Mouse (Mus musculus): ENCODE results near the gene Map3k13. TPM values are rescaled to one million over a fixed set of nuclear protein-coding genes. Genes with fewer than 3 reads are reported as not detected.
"Not testable (repeated sequence)": the region's sequence is repeated elsewhere in the genome, so short reads cannot be mapped to it uniquely, and the experiment has no call there.

Map3k13 gene
- polyA plus RNA-seq, 1 experiment from 2014 or later = 0.59 TPM

DNA sequence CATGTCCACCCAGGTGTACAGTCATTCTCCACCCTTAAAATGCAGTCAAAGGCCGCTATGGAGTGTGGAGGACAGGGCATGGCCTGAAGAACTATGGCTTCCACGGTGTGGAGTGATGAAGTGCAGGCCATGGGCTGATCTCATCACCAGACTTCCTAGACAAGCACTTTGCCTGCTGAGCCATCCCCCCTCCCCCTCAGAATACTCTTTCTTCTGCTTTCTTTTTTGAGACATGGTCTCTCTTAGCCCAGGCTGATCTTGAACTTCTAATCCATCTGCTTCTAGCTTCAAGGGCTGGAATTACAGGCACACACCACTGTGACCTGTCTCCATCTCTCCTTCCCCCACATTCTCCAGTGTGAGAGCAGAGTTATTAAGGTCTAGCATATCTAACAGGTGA lies 93.5 kb downstream of the Map3k13 start:
- DNase-seq (ENCODE audit: low spot score) (no peak), ATAC-seq (replicated peaks; ENCODE audit: low FRiP score) (no peak)
- no peak overlapping the region for H3K9ac ChIP-seq (ENCODE audit: low read depth, low read length)
- H3K27me3 ChIP-seq (replicated peaks; ENCODE audit: control insufficient read depth, insufficient read depth, low read length) = no peaks in the 10 kb centered on the region
- H3K36me3 ChIP-seq (ENCODE audit: control insufficient read depth, insufficient read depth, low read length) = no peaks in the 10 kb centered on the region
- H3K4me1 ChIP-seq (replicated peaks; ENCODE audit: control insufficient read depth, insufficient read depth, low read length) = no peaks in the 10 kb centered on the region
- no peak overlapping the region for H3K4me2 ChIP-seq
- no peak overlapping the region for H3K4me3 ChIP-seq (ENCODE audit: low read depth, low read length)
- WGBS = 63% methylated on average over 2 of the region's 2 CpGs
- no peak overlapping the region for H3K27ac ChIP-seq (ENCODE audit: low read depth, low read length)
- no peaks in the 10 kb centered on the region for H3K9me3 ChIP-seq (ENCODE audit: control insufficient read depth, low read length)

DNA sequence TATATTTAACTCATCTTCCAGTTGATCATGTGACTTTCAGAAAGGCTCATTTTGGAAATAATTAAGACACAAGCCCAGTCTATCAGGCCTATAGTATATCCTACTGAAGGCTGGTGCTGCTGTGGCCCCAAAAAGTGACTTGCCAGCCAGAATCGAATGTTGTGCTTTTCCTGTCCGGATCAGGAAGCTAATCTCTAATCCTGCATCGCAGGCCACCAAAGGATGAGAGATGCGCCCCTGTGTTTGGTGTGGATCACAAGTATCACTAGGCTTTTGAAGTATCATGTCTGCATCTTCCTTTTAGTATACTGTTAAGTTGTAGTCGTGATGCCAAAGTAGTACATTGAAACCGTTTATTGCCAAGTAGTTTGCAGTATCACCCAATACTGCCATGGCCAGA lies 99.7 kb downstream of the Map3k13 start:
- no peak for ATAC-seq (replicated peaks; ENCODE audit: low FRiP score)
- WGBS = 82% methylated on average over 6 of the region's 6 CpGs
- DNase-seq (ENCODE audit: low spot score) = no peak
- H3K27me3 ChIP-seq (replicated peaks; ENCODE audit: control insufficient read depth, insufficient read depth, low read length) = no peaks in the 10 kb centered on the region
- H3K36me3 ChIP-seq (ENCODE audit: control insufficient read depth, insufficient read depth, low read length) = no peaks in the 10 kb centered on the region
- no peak overlapping the region for H3K27ac ChIP-seq (ENCODE audit: low read depth, low read length)
- H3K4me3 ChIP-seq (ENCODE audit: low read depth, low read length) = no peak overlapping the region
- no peak overlapping the region for H3K4me2 ChIP-seq
- no peaks in the 10 kb centered on the region for H3K9me3 ChIP-seq (ENCODE audit: control insufficient read depth, low read length)
- no peak overlapping the region for H3K9ac ChIP-seq (ENCODE audit: low read depth, low read length)
- no peaks in the 10 kb centered on the region for H3K4me1 ChIP-seq (replicated peaks; ENCODE audit: control insufficient read depth, insufficient read depth, low read length)

DNA sequence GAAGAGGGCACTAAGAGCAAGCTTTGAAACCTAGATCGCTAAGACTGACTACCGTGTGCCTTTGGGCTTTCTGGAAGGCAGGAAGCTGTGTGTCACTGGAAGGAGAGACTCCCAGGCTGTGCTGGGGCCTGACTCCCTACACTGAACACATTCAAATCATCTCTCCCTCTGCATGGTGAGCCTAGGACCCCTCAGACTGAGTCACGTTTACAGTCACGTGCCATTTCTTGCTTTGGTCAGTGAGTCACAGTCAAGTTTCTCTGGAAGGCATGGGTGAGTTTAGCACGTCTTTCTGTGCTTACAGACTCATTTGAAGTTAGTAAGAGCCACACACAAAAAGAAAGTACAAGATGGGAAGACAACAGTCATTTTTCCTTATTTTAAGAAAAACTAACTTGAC lies 107.1 kb downstream of the Map3k13 start:
- ATAC-seq (replicated peaks; ENCODE audit: low FRiP score) (no peak), DNase-seq (ENCODE audit: low spot score) (no peak)
- no peaks in the 10 kb centered on the region for H3K4me1 ChIP-seq (replicated peaks; ENCODE audit: control insufficient read depth, insufficient read depth, low read length)
- no peaks in the 10 kb centered on the region for H3K36me3 ChIP-seq (ENCODE audit: control insufficient read depth, insufficient read depth, low read length)
- 71% methylated on average over 5 of the region's 5 CpGs for WGBS
- H3K4me2 ChIP-seq = no peak overlapping the region
- no peak overlapping the region for H3K27ac ChIP-seq (ENCODE audit: low read depth, low read length)
- H3K27me3 ChIP-seq (replicated peaks; ENCODE audit: control insufficient read depth, insufficient read depth, low read length) = no peaks in the 10 kb centered on the region
- H3K4me3 ChIP-seq (ENCODE audit: low read depth, low read length) = no peak overlapping the region
- H3K9ac ChIP-seq (ENCODE audit: low read depth, low read length) = no peak overlapping the region
- no peaks in the 10 kb centered on the region for H3K9me3 ChIP-seq (ENCODE audit: control insufficient read depth, low read length)

DNA sequence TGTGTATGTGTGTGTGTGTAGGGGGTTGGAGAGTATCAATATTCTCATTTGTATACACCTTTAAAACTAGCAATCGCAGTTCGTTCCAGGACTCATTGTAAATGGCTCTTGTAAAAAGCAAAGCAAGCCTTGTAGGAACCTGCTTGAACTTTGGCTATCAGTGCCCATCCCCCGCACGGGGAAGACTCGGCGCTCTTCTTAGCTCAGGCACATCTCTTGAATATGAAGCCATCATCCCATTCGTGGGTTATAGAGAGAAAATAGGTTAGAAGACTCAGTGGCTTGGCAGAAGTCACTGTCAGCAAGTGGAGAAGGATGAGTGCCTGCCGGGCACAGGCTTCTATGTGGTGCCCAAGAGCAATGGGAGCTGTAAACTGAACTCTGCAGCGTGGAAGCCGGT lies 110.5 kb downstream of the Map3k13 start:
- Histone ChIP-seq H3K9me3 (ENCODE audit: control insufficient read depth, low read length) (no peaks in the 10 kb centered on the region), H3K27me3 (replicated peaks; ENCODE audit: control insufficient read depth, insufficient read depth, low read length) (no peaks in the 10 kb centered on the region), H3K27ac (ENCODE audit: low read depth, low read length) (no peak overlapping the region), H3K4me1 (replicated peaks; ENCODE audit: control insufficient read depth, insufficient read depth, low read length) (no peaks in the 10 kb centered on the region), H3K4me2 (no peak overlapping the region), H3K4me3 (ENCODE audit: low read depth, low read length) (no peak overlapping the region), H3K36me3 (ENCODE audit: control insufficient read depth, insufficient read depth, low read length) (no peaks in the 10 kb centered on the region), H3K9ac (ENCODE audit: low read depth, low read length) (no peak overlapping the region)
- DNase-seq (ENCODE audit: low spot score) (no peak), ATAC-seq (replicated peaks; ENCODE audit: low FRiP score) (no peak)
- WGBS = 80% methylated on average over 10 of the region's 10 CpGs

DNA sequence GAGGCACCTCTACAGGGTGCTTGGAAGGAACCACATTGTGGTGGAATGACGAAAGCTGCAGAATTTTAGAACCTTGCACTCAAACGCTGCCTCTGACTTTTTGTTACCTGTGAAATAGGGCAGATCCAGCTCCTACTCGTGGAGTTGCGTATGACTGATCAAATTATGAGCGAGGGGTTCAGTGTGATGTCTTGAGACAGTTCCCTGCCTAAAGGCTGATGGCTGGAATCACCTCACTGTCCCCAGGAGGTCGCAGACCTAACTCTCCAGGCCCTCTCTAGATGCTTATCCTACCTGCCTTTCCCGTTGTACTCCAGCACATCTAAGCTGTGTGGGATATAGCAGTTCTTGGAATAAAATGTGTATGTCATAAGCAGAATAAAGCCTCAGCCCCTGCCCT lies 111.8 kb downstream of the Map3k13 start:
- Histone ChIP-seq H3K36me3 (ENCODE audit: control insufficient read depth, insufficient read depth, low read length) (no peaks in the 10 kb centered on the region), H3K9me3 (ENCODE audit: control insufficient read depth, low read length) (no peaks in the 10 kb centered on the region), H3K4me1 (replicated peaks; ENCODE audit: control insufficient read depth, insufficient read depth, low read length) (no peaks in the 10 kb centered on the region), H3K4me2 (no peak overlapping the region), H3K4me3 (ENCODE audit: low read depth, low read length) (no peak overlapping the region), H3K27me3 (replicated peaks; ENCODE audit: control insufficient read depth, insufficient read depth, low read length) (no peaks in the 10 kb centered on the region), H3K27ac (ENCODE audit: low read depth, low read length) (no peak overlapping the region), H3K9ac (ENCODE audit: low read depth, low read length) (no peak overlapping the region)
- ATAC-seq (replicated peaks; ENCODE audit: low FRiP score) = no peak
- no peak for DNase-seq (ENCODE audit: low spot score)
- WGBS = 80% methylated on average over 7 of the region's 7 CpGs

DNA sequence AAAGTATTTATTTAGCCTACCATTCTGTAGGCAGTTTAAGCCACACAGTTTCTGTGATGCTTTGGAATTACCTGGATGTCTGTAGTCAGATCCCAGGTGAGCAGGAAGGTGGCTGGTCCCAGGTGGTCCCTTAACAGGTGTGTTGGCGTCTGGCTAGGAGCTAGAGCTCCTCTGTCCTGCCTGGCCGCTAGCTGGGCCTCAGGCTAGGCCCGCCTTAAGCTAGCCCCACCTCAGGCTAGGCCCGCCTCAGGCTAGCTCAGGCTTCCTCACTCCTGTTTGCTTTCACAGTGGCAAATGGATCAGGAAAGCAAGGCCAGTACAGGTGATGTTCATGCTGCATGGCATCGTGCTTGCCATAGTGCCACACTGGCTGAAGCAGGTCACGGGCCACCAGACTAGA lies 112.8 kb downstream of the Map3k13 start:
- ATAC-seq (replicated peaks; ENCODE audit: low FRiP score) = no peak
- WGBS = 83% methylated on average over 6 of the region's 6 CpGs
- no peak overlapping the region for H3K4me2 ChIP-seq

DNA sequence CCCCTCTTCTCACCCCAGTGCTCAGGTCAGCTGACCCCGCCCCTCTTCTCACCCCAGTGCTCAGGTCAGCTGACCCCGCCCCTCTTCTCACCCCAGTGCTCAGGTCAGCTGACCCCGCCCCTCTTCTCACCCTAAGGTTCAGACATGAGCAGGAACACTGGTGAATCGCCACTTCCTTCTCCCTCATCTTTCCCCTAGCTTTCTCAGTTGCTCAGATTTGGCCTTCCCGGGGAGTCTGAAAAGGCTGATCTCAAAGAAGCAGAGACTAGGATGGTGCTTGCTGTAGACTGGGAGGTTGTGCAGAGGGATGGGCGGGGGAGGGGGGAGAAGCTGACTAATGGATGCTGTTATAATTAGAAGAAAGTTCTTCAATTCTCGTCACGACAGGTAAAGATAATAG lies 114.8 kb downstream of the Map3k13 start:
- H3K4me1 ChIP-seq (replicated peaks; ENCODE audit: control insufficient read depth, insufficient read depth, low read length) = not testable (repeated sequence)

More for the DNA sequence above, 112.8 kb downstream of the Map3k13 start:
- H3K4me1 ChIP-seq (replicated peaks; ENCODE audit: control insufficient read depth, insufficient read depth, low read length) = no peaks in the 10 kb centered on the region
- DNase-seq (ENCODE audit: low spot score) = no peak
- H3K27me3 ChIP-seq (replicated peaks; ENCODE audit: control insufficient read depth, insufficient read depth, low read length) = no peaks in the 10 kb centered on the region
- H3K9me3 ChIP-seq (ENCODE audit: control insufficient read depth, low read length) = no peaks in the 10 kb centered on the region
- no peak overlapping the region for H3K27ac ChIP-seq (ENCODE audit: low read depth, low read length)
- no peak overlapping the region for H3K4me3 ChIP-seq (ENCODE audit: low read depth, low read length)
- H3K9ac ChIP-seq (ENCODE audit: low read depth, low read length) = no peak overlapping the region
- no peaks in the 10 kb centered on the region for H3K36me3 ChIP-seq (ENCODE audit: control insufficient read depth, insufficient read depth, low read length)

DNA sequence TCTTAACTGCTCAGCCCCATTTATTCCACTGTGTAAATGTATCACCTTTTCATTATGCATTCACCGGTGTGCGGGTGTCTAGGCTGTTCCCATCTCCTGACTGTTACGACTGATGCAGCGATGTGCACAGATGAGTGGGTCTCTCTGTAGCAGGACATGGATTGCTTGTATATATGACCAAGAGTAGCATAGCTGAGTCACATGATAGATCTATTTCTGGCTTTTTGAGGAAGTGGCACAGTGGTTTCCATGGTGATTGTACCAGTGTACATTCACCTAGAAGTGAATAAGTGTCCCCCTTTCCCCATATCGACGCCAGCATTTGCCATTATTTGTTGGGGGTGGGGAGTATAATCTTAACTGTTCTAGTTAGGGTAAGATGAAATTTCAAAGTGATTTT lies 119.2 kb downstream of the Map3k13 start:
- Histone ChIP-seq H3K9ac (ENCODE audit: low read depth, low read length) (no peak overlapping the region), H3K36me3 (ENCODE audit: control insufficient read depth, insufficient read depth, low read length) (no peaks in the 10 kb centered on the region), H3K27ac (ENCODE audit: low read depth, low read length) (no peak overlapping the region), H3K4me3 (ENCODE audit: low read depth, low read length) (no peak overlapping the region), H3K9me3 (ENCODE audit: control insufficient read depth, low read length) (no peaks in the 10 kb centered on the region), H3K4me1 (replicated peaks; ENCODE audit: control insufficient read depth, insufficient read depth, low read length) (no peaks in the 10 kb centered on the region), H3K27me3 (replicated peaks; ENCODE audit: control insufficient read depth, insufficient read depth, low read length) (no peaks in the 10 kb centered on the region), H3K4me2 (no peak overlapping the region)
- DNase-seq (ENCODE audit: low spot score) = no peak
- 75% methylated on average over 6 of the region's 6 CpGs for WGBS
- ATAC-seq (replicated peaks; ENCODE audit: low FRiP score) = no peak

More for the DNA sequence above, 114.8 kb downstream of the Map3k13 start:
- not testable (repeated sequence) for H3K27me3 ChIP-seq (replicated peaks; ENCODE audit: control insufficient read depth, insufficient read depth, low read length); H3K9me3 ChIP-seq (ENCODE audit: control insufficient read depth, low read length); H3K27ac ChIP-seq (ENCODE audit: low read depth, low read length); DNase-seq (ENCODE audit: low spot score); H3K9ac ChIP-seq (ENCODE audit: low read depth, low read length); H3K4me2 ChIP-seq; H3K36me3 ChIP-seq (ENCODE audit: control insufficient read depth, insufficient read depth, low read length); ATAC-seq (replicated peaks; ENCODE audit: low FRiP score); H3K4me3 ChIP-seq (ENCODE audit: low read depth, low read length)
- 44% methylated on average over 6 of the region's 8 CpGs for WGBS

DNA sequence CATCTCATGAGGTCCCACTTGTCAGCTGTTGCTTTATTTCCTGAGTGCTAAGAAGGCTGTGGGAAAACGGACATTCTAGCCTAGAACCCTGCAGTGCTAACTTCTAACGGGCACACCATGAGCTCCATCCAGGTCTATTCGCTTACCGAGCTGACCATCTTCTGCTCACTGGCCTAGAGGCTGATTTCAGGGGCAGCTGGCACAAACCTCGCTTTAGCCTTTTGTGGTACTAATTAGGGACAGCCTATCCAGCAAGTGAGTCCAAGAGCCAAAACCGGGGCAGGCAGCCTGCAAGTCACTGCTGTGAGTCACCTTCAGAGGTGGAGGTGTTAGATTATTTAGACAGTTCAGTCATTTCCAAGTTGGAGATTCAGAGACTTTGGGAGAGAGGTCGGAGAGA lies 122.5 kb downstream of the Map3k13 start:
- DNase-seq (ENCODE audit: low spot score) = no peak
- ATAC-seq (replicated peaks; ENCODE audit: low FRiP score) = no peak
- H3K9me3 ChIP-seq (ENCODE audit: control insufficient read depth, low read length) = no peaks in the 10 kb centered on the region
- H3K27me3 ChIP-seq (replicated peaks; ENCODE audit: control insufficient read depth, insufficient read depth, low read length) = no peaks in the 10 kb centered on the region
- no peak overlapping the region for H3K4me3 ChIP-seq (ENCODE audit: low read depth, low read length)
- WGBS = 66% methylated on average over 7 of the region's 7 CpGs
- no peak overlapping the region for H3K27ac ChIP-seq (ENCODE audit: low read depth, low read length)
- no peak overlapping the region for H3K9ac ChIP-seq (ENCODE audit: low read depth, low read length)
- no peaks in the 10 kb centered on the region for H3K36me3 ChIP-seq (ENCODE audit: control insufficient read depth, insufficient read depth, low read length)
- H3K4me2 ChIP-seq = no peak overlapping the region
- H3K4me1 ChIP-seq (replicated peaks; ENCODE audit: control insufficient read depth, insufficient read depth, low read length) = no peaks in the 10 kb centered on the region

All from liver, embryonic 11.5 days (tissue).